Mouse (Mus musculus): ENCODE measurements around the gene Galns. TPM values are rescaled to one million over a fixed set of nuclear protein-coding genes. Genes with fewer than 3 reads are reported as not detected.
A peak's percentile ranks its signal among the peaks of the same experiment; 100 is the strongest.

Gene Galns
- 9.7 and 20.4 TPM in 2 replicates for polyA plus RNA-seq (2012; rRNA removed)

DNA sequence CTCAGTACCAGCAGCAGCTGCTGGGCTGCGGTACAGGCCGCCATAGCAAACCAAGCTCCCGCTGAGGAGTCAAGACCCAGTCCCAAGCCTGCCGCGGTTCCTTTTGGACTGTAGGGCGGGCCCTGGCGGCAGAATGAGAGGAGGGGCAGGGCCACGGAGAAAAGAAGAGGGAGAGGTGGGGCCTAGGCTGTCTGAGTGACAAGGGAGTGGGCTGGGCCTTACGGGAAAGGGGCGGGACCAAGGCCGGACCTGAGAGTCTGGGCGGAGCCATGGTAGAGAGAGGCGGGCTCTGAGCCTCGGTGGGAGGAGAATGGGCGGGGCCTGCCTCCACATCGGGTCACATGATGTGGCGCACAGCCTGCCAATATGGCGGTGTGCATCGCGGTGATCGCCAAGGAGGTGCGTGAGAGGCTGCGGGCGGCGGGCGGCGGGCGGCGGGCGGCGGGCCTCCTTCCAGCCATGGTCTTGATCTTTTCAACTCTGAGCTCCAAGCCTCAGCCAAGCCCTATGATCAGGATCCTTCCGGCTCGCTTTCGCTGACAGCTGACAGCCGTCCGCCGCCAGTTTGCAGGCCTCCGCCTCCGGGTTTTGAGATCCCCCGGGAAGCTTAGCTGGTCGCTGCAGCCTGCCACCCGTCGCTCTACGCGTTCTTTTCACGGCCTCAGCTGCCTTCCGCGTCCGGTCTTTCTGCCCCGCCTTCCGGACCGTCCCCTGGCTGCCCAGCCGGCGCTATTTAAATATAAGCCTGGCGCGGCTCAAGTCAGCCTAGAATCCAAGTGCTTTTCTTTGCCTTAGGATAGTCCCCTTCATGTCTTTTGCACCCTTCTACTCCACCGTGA, at the start of gene Galns, which contains the start of gene Trappc2l:
Gene Galns, minus strand, starts transcription at position 169 of the 839 bp plus-strand sequence.
Gene Trappc2l, plus strand, starts transcription at position 346 of the 839 bp plus-strand sequence.
- Histone ChIP-seq H3K27me3 (ENCODE audit: control insufficient read depth, insufficient read depth, low read length) (no peaks in the 10 kb centered on the region), H3K27ac (ENCODE audit: insufficient read depth, low read depth, low read length) (peak within 1 kb of the TSS; percentile 78), H3K36me3 (ENCODE audit: control insufficient read depth, insufficient read depth, low read length) (peaks cover 2% of the 10 kb centered on the region), H3K4me3 (ENCODE audit: low read depth, low read length) (peak within 1 kb of the TSS; percentile 82), H3K4me1 (ENCODE audit: control insufficient read depth, insufficient read depth, insufficient read length, low read length) (peaks cover 11% of the 10 kb centered on the region; the same call in 1 of the 2 replicates)
- TF ChIP-seq CTCF (IDR thresholded peaks at IDR 0.05; ENCODE audit: extremely low read depth, insufficient read length, insufficient replicate concordance, low read depth, low read length) (peak; percentile 14; the same call in 1 of the 2 replicates), POLR2A (IDR thresholded peaks at IDR 0.05; ENCODE audit: low read depth, low read length) (peak; percentile 78)
- WGBS = under 1% methylated on average over 57 of the region's 57 CpGs

DNA sequence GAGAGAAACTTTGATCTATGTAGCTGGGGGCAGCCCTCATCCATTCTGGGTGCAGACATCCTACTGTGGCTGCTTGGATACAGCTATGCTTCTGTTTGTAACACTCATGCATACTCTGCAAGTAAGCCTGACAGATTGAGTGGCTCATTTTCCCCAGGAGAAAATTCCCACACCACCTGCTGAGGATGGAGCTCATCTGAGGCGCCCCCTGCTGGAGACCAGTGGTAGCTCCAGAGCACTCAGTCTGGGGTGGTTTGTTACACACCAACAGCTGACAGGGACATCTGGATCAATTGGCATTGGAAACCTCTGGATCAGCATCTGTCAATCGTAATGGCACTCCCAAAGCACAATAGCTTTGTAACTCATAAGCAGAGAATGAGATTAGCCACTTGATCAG, 48.8 kb upstream of the Galns start:
- Histone ChIP-seq H3K27ac (ENCODE audit: insufficient read depth, low read depth, low read length) (no peak overlapping the region), H3K4me3 (ENCODE audit: low read depth, low read length) (no peak overlapping the region), H3K36me3 (ENCODE audit: control insufficient read depth, insufficient read depth, low read length) (no peaks in the 10 kb centered on the region; the same call in 1 of the 2 replicates), H3K27me3 (ENCODE audit: control insufficient read depth, insufficient read depth, low read length) (no peaks in the 10 kb centered on the region), H3K4me1 (ENCODE audit: control insufficient read depth, insufficient read depth, insufficient read length, low read length) (peaks cover 19% of the 10 kb centered on the region)
- TF ChIP-seq POLR2A (IDR thresholded peaks at IDR 0.05; ENCODE audit: low read depth, low read length) (no peak), CTCF (IDR thresholded peaks at IDR 0.05; ENCODE audit: extremely low read depth, insufficient read length, insufficient replicate concordance, low read depth, low read length) (peak; percentile 86; the same call in 1 of the 2 replicates)
- 61% methylated on average over 2 of the region's 2 CpGs for WGBS

DNA sequence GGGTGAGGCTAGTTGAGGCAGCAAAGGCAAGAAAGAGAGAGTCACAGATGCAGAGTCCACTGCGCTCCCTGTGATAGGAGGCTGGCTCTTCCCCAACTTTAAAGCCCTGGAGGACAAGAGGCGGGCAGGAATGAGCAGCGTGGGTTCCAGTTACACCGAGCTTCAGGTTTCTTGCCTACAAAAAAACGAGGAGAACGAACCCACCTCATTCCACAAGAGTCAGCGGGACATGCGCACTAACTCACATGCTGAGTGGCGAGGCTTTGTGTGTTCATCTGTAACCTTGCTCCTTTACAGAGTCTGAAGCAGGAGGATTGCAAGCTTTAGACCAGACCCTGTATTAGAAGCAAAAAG, 47.5 kb upstream of the Galns start:
- WGBS = 77% methylated on average over 9 of the region's 9 CpGs
- H3K36me3 ChIP-seq (ENCODE audit: control insufficient read depth, insufficient read depth, low read length) = no peaks in the 10 kb centered on the region; the same call in 1 of the 2 replicates
- H3K27ac ChIP-seq (ENCODE audit: insufficient read depth, low read depth, low read length) = no peak overlapping the region
- peaks cover 15% of the 10 kb centered on the region for H3K4me1 ChIP-seq (ENCODE audit: control insufficient read depth, insufficient read depth, insufficient read length, low read length)
- no peaks in the 10 kb centered on the region for H3K27me3 ChIP-seq (ENCODE audit: control insufficient read depth, insufficient read depth, low read length)
- no peak overlapping the region for H3K4me3 ChIP-seq (ENCODE audit: low read depth, low read length)
- TF ChIP-seq POLR2A (IDR thresholded peaks at IDR 0.05; ENCODE audit: low read depth, low read length) (no peak), CTCF (IDR thresholded peaks at IDR 0.05; ENCODE audit: extremely low read depth, insufficient read length, insufficient replicate concordance, low read depth, low read length) (no peak)

DNA sequence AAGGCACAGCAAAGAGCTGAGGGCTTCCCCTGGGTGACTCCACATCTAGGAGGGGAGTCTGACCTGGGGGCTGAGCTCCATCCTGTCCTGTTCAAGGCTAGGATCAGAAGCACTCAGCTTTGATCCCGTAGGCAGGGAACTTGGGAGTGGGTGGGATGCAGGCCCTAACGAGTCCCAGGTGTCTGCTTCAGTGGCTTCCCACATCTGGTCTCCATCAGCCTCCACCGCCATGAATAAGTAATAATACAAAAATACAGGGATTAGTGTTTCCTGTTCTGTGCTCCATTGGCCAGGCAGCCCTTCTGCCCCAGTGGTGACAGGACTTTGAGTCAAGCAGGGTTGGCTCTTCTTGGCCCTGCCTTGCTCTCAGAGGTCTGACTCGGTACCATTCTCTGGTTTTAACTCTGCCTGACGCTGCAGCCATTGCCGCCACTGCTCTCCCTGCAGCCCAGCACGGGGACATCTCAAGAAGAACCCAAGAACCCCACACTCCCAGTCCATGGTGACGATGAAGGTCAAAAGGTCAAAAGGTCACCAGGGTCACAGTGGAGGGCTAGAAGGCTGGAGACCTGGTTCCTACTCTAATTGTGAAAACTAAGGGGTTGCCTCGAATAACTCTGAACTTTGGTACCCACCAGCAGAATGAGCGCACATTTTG, 47.0 kb upstream of the Galns start:
- H3K27me3 ChIP-seq (ENCODE audit: control insufficient read depth, insufficient read depth, low read length) = no peaks in the 10 kb centered on the region
- H3K4me3 ChIP-seq (ENCODE audit: low read depth, low read length) = no peak overlapping the region
- no peak for TF ChIP-seq CTCF (IDR thresholded peaks at IDR 0.05; ENCODE audit: extremely low read depth, insufficient read length, insufficient replicate concordance, low read depth, low read length)
- no peak for TF ChIP-seq POLR2A (IDR thresholded peaks at IDR 0.05; ENCODE audit: low read depth, low read length)
- WGBS = 76% methylated on average over 10 of the region's 10 CpGs
- H3K4me1 ChIP-seq (ENCODE audit: control insufficient read depth, insufficient read depth, insufficient read length, low read length) = peaks cover 15% of the 10 kb centered on the region
- H3K27ac ChIP-seq (ENCODE audit: insufficient read depth, low read depth, low read length) = no peak overlapping the region
- no peaks in the 10 kb centered on the region; the same call in 1 of the 2 replicates for H3K36me3 ChIP-seq (ENCODE audit: control insufficient read depth, insufficient read depth, low read length)

DNA sequence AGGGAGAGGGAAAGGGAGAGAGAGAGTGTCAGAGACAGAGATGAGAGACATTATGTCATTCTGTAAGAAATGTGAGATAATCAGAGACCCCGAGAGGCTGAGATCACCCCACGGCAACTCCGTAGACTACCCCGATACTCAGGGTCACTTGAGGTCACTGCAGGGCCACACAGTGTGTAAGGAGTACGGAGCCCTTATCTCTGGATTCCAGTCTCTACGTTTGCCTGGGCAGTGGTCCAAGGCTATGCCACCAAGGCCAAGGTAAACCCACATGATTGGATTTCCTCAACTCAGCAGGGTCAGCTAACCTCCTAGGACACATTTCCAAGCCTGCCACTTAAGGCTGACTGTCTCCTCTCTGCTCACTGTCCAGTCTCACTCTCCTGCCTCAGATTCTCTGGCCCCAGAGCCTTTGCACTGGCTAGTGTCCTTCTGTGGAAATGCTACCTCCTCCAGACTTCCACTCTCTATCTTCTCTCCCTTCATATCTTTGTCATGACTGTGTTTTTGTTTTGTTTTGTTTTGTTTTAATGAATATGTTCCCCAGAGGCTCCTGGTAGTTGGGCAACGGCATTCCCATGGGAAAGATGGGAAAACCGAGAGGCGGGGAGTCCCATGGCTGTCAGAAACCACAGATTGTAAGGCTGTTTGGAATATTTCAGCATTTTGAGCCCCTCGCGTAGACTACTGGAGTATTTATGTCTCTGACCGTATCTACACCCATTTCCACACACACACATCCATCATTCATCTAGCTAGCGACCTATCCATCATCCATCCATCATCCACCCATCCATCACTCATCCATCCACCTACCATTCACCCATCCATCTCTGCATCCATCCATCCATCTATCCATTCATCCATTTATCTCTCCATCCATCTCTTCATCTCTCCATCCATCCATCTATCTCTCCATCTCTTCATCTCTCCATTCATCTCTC, 45.1 kb upstream of the Galns start:
- H3K4me3 ChIP-seq (ENCODE audit: low read depth, low read length) = no peak overlapping the region
- WGBS = 51% methylated on average over 13 of the region's 13 CpGs
- peak overlapping the region; percentile 44; the same call in 1 of the 2 replicates for H3K27ac ChIP-seq (ENCODE audit: insufficient read depth, low read depth, low read length)
- H3K36me3 ChIP-seq (ENCODE audit: control insufficient read depth, insufficient read depth, low read length) = no peaks in the 10 kb centered on the region; the same call in 1 of the 2 replicates
- no peak for TF ChIP-seq POLR2A (IDR thresholded peaks at IDR 0.05; ENCODE audit: low read depth, low read length)
- TF ChIP-seq CTCF (IDR thresholded peaks at IDR 0.05; ENCODE audit: extremely low read depth, insufficient read length, insufficient replicate concordance, low read depth, low read length) = no peak
- no peaks in the 10 kb centered on the region for H3K27me3 ChIP-seq (ENCODE audit: control insufficient read depth, insufficient read depth, low read length)
- peaks cover 8% of the 10 kb centered on the region for H3K4me1 ChIP-seq (ENCODE audit: control insufficient read depth, insufficient read depth, insufficient read length, low read length)

DNA sequence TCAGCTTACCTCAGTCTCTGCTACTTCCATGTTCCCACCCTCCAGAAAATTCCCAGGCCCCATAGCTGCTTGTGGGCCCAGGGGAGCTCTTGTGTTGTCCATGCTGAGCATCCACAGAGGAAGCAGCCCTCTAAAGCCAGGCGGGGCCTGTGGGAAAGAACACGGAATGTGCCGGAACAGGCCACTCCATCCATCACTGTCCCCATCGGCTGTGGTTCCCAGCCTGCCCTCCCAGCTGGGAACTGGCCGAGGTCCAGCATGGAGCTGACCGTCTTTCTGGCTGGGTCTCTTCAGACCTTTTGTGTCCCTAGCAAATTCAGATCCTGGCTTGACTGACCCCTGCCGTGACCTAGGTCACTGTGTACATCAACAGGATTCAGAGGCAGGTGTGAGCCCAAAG, 43.5 kb upstream of the Galns start:
- Histone ChIP-seq H3K27ac (ENCODE audit: insufficient read depth, low read depth, low read length) (peak overlapping the region; percentile 44), H3K4me3 (ENCODE audit: low read depth, low read length) (no peak overlapping the region), H3K27me3 (ENCODE audit: control insufficient read depth, insufficient read depth, low read length) (no peaks in the 10 kb centered on the region), H3K36me3 (ENCODE audit: control insufficient read depth, insufficient read depth, low read length) (no peaks in the 10 kb centered on the region; the same call in 1 of the 2 replicates), H3K4me1 (ENCODE audit: control insufficient read depth, insufficient read depth, insufficient read length, low read length) (peaks cover 3% of the 10 kb centered on the region; the same call in 1 of the 2 replicates)
- TF ChIP-seq POLR2A (IDR thresholded peaks at IDR 0.05; ENCODE audit: low read depth, low read length) = no peak
- no peak for TF ChIP-seq CTCF (IDR thresholded peaks at IDR 0.05; ENCODE audit: extremely low read depth, insufficient read length, insufficient replicate concordance, low read depth, low read length)
- WGBS = 66% methylated on average over 7 of the region's 7 CpGs
